Mouse (Mus musculus): ENCODE data around the gene Yipf3.

Yipf3 gene

GRCm38 (mm10) chr17:46247512-46248188 is at the start of gene Yipf3, which contains the start of gene Polr1c:
Gene Yipf3, plus strand, starts transcription at chr17:46248080.
Gene Polr1c, minus strand, starts transcription at chr17:46248054.
- peak; percentile 80 for DNase-seq (ENCODE audit: low spot score)

- DNase-seq (ENCODE audit: low spot score), result no peak
Measured at GRCm38 (mm10) chr17:46201151-46201550, 46.7 kb upstream of the Yipf3 start.

GRCm38 (mm10) chr17:46202421-46203071 is 45.3 kb upstream of the Yipf3 start, which contains the start of the genes Polh and Xpo5:
Gene Polh, minus strand, starts transcription at chr17:46202645.
Gene Xpo5, plus strand, starts transcription at chr17:46202782.
- peak; percentile 87 for DNase-seq (ENCODE audit: low spot score)

GRCm38 (mm10) chr17:46203078-46203477 is 44.8 kb upstream of the Yipf3 start:
- no peak for DNase-seq (ENCODE audit: low spot score)

GRCm38 (mm10) chr17:46206676-46207075 is 41.2 kb upstream of the Yipf3 start:
- DNase-seq (ENCODE audit: low spot score), result no peak

GRCm38 (mm10) chr17:46210550-46210949 is 37.3 kb upstream of the Yipf3 start:
- DNase-seq (ENCODE audit: low spot score), result no peak

- no peak for DNase-seq (ENCODE audit: low spot score)
Measured at GRCm38 (mm10) chr17:46221601-46222000, 26.3 kb upstream of the Yipf3 start.

- no peak for DNase-seq (ENCODE audit: low spot score)
Measured at GRCm38 (mm10) chr17:46227576-46227975, 20.3 kb upstream of the Yipf3 start.

- no peak for DNase-seq (ENCODE audit: low spot score)
Measured at GRCm38 (mm10) chr17:46236067-46236466, 11.8 kb upstream of the Yipf3 start.

GRCm38 (mm10) chr17:46237079-46237478 is 10.8 kb upstream of the Yipf3 start:
- DNase-seq (ENCODE audit: low spot score), result no peak

- DNase-seq (ENCODE audit: low spot score), result no peak
Measured at GRCm38 (mm10) chr17:46237480-46237879, 10.4 kb upstream of the Yipf3 start.

- no peak for DNase-seq (ENCODE audit: low spot score)
Measured at GRCm38 (mm10) chr17:46239516-46240114, 8.3 kb upstream of the Yipf3 start.

GRCm38 (mm10) chr17:46241471-46241870 is 6.4 kb upstream of the Yipf3 start:
- no peak for DNase-seq (ENCODE audit: low spot score)

- DNase-seq (ENCODE audit: low spot score), result no peak
Measured at GRCm38 (mm10) chr17:46242274-46242673, 5.6 kb upstream of the Yipf3 start.

- DNase-seq (ENCODE audit: low spot score), result no peak
Measured at GRCm38 (mm10) chr17:46242993-46243392, 4.9 kb upstream of the Yipf3 start.

- DNase-seq (ENCODE audit: low spot score), result no peak
Measured at GRCm38 (mm10) chr17:46243624-46244023, 4.3 kb upstream of the Yipf3 start.

GRCm38 (mm10) chr17:46244579-46244978 is 3.3 kb upstream of the Yipf3 start:
- no peak for DNase-seq (ENCODE audit: low spot score)

GRCm38 (mm10) chr17:46248189-46248522 is 276 bp downstream of the Yipf3 start:
- DNase-seq (ENCODE audit: low spot score), result no peak

- no peak for DNase-seq (ENCODE audit: low spot score)
Measured at GRCm38 (mm10) chr17:46251174-46251573, 3.3 kb downstream of the Yipf3 start.

GRCm38 (mm10) chr17:46252571-46253451 is 4.9 kb downstream of the Yipf3 start:
- no peak for DNase-seq (ENCODE audit: low spot score)

- DNase-seq (ENCODE audit: low spot score), result peak; percentile 79
Measured at GRCm38 (mm10) chr17:46253452-46254084, 5.7 kb downstream of the Yipf3 start, which contains the start of gene Lrrc73. Gene Lrrc73, plus strand, starts transcription at chr17:46253531.

GRCm38 (mm10) chr17:46254106-46254505 is 6.2 kb downstream of the Yipf3 start:
- no peak for DNase-seq (ENCODE audit: low spot score)
